Mouse (Mus musculus) midbrain, embryonic 11.5 days (tissue): ENCODE results near the gene Podn. TPM values are rescaled to one million over a fixed set of nuclear protein-coding genes. Genes with fewer than 3 reads are reported as not detected.

Experiments used
- ATAC-seq: fragments of 200-750 bp; cut with Nextera tagmentation; 2 replicates; pipeline ENCODE4 v1.8.0; 2017; ENCODE audit warnings: moderate TSS enrichment, moderate library complexity; ENCODE audit not compliant: low FRiP score
- DNase-seq: peaks from one replicate; pipeline ENCODE4 v3.0.0; 2015; ENCODE audit warnings: low spot score; ENCODE audit errors: missing footprints
- H3K27ac ChIP-seq: fragments of 300-500 bp; sonication (generic); 2 replicates; pipeline ENCODE4 v1.5.1; 2014; ENCODE audit warnings: low read depth, low read length
- H3K27me3 ChIP-seq: fragments of 300-500 bp; sonication (generic); 2 replicates; pipeline ENCODE4 v1.6.1; 2014; ENCODE audit warnings: mild to moderate bottlenecking, low read length, moderate library complexity, mixed read lengths; ENCODE audit not compliant: control insufficient read depth, insufficient read depth
- H3K36me3 ChIP-seq: fragments of 300-500 bp; sonication (generic); 2 replicates; pipeline ENCODE4 v1.6.1; 2014; ENCODE audit warnings: mild to moderate bottlenecking, low read length, moderate library complexity, mixed read lengths; ENCODE audit not compliant: control insufficient read depth, insufficient read depth
- H3K4me1 ChIP-seq: fragments of 300-500 bp; sonication (generic); 2 replicates; pipeline ENCODE4 v1.6.1; 2014; ENCODE audit warnings: low read length; ENCODE audit not compliant: control insufficient read depth, insufficient read depth
- H3K4me2 ChIP-seq: fragments of 300-500 bp; sonication (generic); 2 replicates; pipeline ENCODE4 v1.6.1; 2014; ENCODE audit warnings: mild to moderate bottlenecking, moderate library complexity
- H3K4me3 ChIP-seq: fragments of 300-500 bp; sonication (generic); 2 replicates; pipeline ENCODE4 v1.5.1; 2014; ENCODE audit warnings: low read depth, low read length
- H3K9ac ChIP-seq: fragments of 300-500 bp; sonication (generic); 2 replicates; pipeline ENCODE4 v1.6.1; 2014; ENCODE audit warnings: low read length
- H3K9me3 ChIP-seq: fragments of 300-500 bp; sonication (generic); 2 replicates; pipeline ENCODE4 v1.6.1; 2016; ENCODE audit warnings: low read length; ENCODE audit not compliant: control insufficient read depth
- WGBS: fragments of 180-500 bp; shearing (Covaris S2); extraction: QIAGEN DNeasy Blood & Tissue Kit; methylation state at CpG from one replicate; pipeline ENCODE4 v1.1.7; 2014; 5-methylcytosine and 5-hydroxymethylcytosine counted together
- polyA plus RNA-seq: library from polyadenylated mRNA; unstranded; fragments of >200 nt; fragmentation: Nextera tagmentation; extraction: Ambion mirVana; gene quantifications from 2 replicates; pipeline ENCODE4 v1.2.1, GENCODE M21; 2014

Podn gene
- polyA plus RNA-seq, 1 experiment from 2014 or later: 0.45 TPM

GRCm38 (mm10) chr4:108045136-108046107 is 50.8 kb downstream of the Podn start:
- Histone ChIP-seq H3K36me3 (peaks cover 3% of the 10 kb centered on the region; the same call in 1 of the 2 replicates), H3K4me2 (no peak overlapping the region), H3K4me3 (no peak overlapping the region), H3K27ac (no peak overlapping the region), H3K9ac (no peak overlapping the region), H3K9me3 (no peaks in the 10 kb centered on the region), H3K4me1 (no peaks in the 10 kb centered on the region), H3K27me3 (no peaks in the 10 kb centered on the region)
- ATAC-seq: no peak
- WGBS: 71% methylated on average over 19 of the region's 19 CpGs
- DNase-seq: no peak

- no peaks in the 10 kb centered on the region for H3K36me3 ChIP-seq
- ATAC-seq: no peak
- H3K27me3 ChIP-seq: peaks cover 13% of the 10 kb centered on the region
- H3K4me2 ChIP-seq: no peak overlapping the region
- no peaks in the 10 kb centered on the region for H3K9me3 ChIP-seq
- H3K27ac ChIP-seq: no peak overlapping the region
- WGBS: 75% methylated on average over 8 of the region's 8 CpGs
- DNase-seq: no peak
- H3K9ac ChIP-seq: no peak overlapping the region
- no peak overlapping the region for H3K4me3 ChIP-seq
- H3K4me1 ChIP-seq: no peaks in the 10 kb centered on the region
Measured at GRCm38 (mm10) chr4:108037027-108037426, 59.2 kb downstream of the Podn start.

DNA sequence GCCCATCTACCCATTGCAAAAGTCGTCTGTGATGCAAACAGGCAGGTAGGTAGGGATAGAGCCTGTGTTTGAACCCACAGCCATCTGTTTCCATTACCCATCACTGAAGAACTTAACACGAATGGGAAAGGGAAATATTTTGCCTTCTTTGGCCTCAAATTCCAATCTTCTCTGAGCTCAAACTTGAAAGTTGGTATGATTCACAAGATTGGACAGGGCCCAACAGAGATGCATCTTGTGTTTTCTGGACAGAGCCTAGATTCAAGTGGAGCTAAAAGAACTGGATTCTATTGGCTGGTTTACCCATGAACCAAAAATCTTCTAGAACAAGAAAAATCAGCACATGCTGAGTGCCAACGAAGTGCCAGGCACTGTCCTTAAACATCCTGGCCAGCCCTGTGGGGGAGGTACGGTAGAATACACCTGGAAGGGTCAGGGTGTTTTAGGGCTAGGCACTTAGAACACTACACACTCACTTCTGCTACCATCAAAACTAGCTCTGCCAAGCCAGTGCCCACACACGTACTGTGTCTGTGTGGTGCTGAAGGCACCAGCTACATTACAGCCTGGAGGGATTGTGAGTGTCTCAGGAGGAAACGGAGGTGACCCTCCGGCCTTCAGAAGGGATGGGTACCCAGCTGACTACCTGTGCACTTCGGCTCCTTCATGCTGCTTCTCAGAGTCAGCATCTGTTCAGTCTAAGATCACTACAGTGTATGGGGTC is 63.0 kb downstream of the Podn start:
- no peak overlapping the region for H3K4me3 ChIP-seq
- H3K9ac ChIP-seq: no peak overlapping the region
- no peak for ATAC-seq
- H3K4me1 ChIP-seq: peaks cover 5% of the 10 kb centered on the region; the same call in 1 of the 2 replicates
- DNase-seq: no peak
- no peak overlapping the region for H3K4me2 ChIP-seq
- peaks cover 36% of the 10 kb centered on the region for H3K27me3 ChIP-seq
- H3K9me3 ChIP-seq: no peaks in the 10 kb centered on the region
- WGBS: 84% methylated on average over 8 of the region's 8 CpGs
- no peak overlapping the region for H3K27ac ChIP-seq
- no peaks in the 10 kb centered on the region for H3K36me3 ChIP-seq

- Histone ChIP-seq H3K27ac (no peak overlapping the region), H3K27me3 (peaks cover 36% of the 10 kb centered on the region), H3K9me3 (no peaks in the 10 kb centered on the region), H3K9ac (no peak overlapping the region), H3K36me3 (no peaks in the 10 kb centered on the region), H3K4me1 (peaks cover 5% of the 10 kb centered on the region; the same call in 1 of the 2 replicates), H3K4me3 (peak overlapping the region; percentile 54), H3K4me2 (peak overlapping the region; percentile 98)
- DNase-seq (peak; percentile 89), ATAC-seq (no peak)
- 44% methylated on average over 11 of the region's 11 CpGs for WGBS
Measured at GRCm38 (mm10) chr4:108032352-108032849, 63.8 kb downstream of the Podn start.

GRCm38 (mm10) chr4:108031502-108032351 is 64.5 kb downstream of the Podn start:
- Histone ChIP-seq H3K27me3 (peaks cover 36% of the 10 kb centered on the region), H3K9me3 (no peaks in the 10 kb centered on the region), H3K36me3 (no peaks in the 10 kb centered on the region), H3K4me2 (peak overlapping the region; percentile 98), H3K9ac (peak overlapping the region; percentile 42; the same call in 1 of the 2 replicates), H3K4me1 (peaks cover 5% of the 10 kb centered on the region; the same call in 1 of the 2 replicates), H3K4me3 (peak overlapping the region; percentile 54), H3K27ac (no peak overlapping the region)
- ATAC-seq: peak; percentile 22; the same call in 1 of the 2 replicates
- under 1% methylated on average over 68 of the region's 86 CpGs for WGBS
- DNase-seq: no peak

GRCm38 (mm10) chr4:108030888-108031501 is 65.2 kb downstream of the Podn start:
- Histone ChIP-seq H3K36me3 (no peaks in the 10 kb centered on the region), H3K9ac (peak overlapping the region; percentile 42; the same call in 1 of the 2 replicates), H3K4me1 (peaks cover 5% of the 10 kb centered on the region; the same call in 1 of the 2 replicates), H3K4me3 (peak overlapping the region; percentile 54), H3K27me3 (peaks cover 36% of the 10 kb centered on the region), H3K9me3 (no peaks in the 10 kb centered on the region), H3K27ac (no peak overlapping the region), H3K4me2 (peak overlapping the region; percentile 98)
- ATAC-seq (no peak), DNase-seq (peak; percentile 90)
- WGBS: 3% methylated on average over 22 of the region's 22 CpGs

GRCm38 (mm10) chr4:108026193-108026592 is 70.1 kb downstream of the Podn start:
- Histone ChIP-seq H3K27me3 (peaks cover 15% of the 10 kb centered on the region), H3K9ac (no peak overlapping the region), H3K4me2 (no peak overlapping the region), H3K4me3 (no peak overlapping the region), H3K27ac (no peak overlapping the region), H3K4me1 (peaks cover 4% of the 10 kb centered on the region), H3K9me3 (no peaks in the 10 kb centered on the region), H3K36me3 (no peaks in the 10 kb centered on the region)
- DNase-seq (no peak), ATAC-seq (0 out of 2 replicates have a peak, but pooled peaks have one; percentile 22)
- whole genome bisulfite sequencing: 37% methylated on average over 3 of the region's 3 CpGs

- Histone ChIP-seq H3K9ac (0 out of 2 replicates have a peak overlapping the region, but pooled peaks have one; percentile 28), H3K36me3 (no peaks in the 10 kb centered on the region), H3K9me3 (no peaks in the 10 kb centered on the region), H3K4me2 (peak overlapping the region; percentile 6; the same call in 1 of the 2 replicates), H3K27ac (no peak overlapping the region), H3K4me1 (peaks cover 3% of the 10 kb centered on the region; the same call in 1 of the 2 replicates), H3K27me3 (peaks cover 6% of the 10 kb centered on the region; the same call in 1 of the 2 replicates), H3K4me3 (no peak overlapping the region)
- 0 out of 2 replicates have a peak, but pooled peaks have one; percentile 33 for ATAC-seq
- WGBS: 2% methylated on average over 10 of the region's 10 CpGs
- DNase-seq: no peak
Measured at GRCm38 (mm10) chr4:108025269-108025668, 71.0 kb downstream of the Podn start.
